Mouse (Mus musculus) small intestine, adult 2 months (tissue): Measurements from ENCODE around the gene Pfn4.

Experiments
- CTCF ChIP-seq: fragments of 200-500 bp; IDR thresholded peaks from 2 replicates; pipeline ENCODE4 v1.5.1; 2012; ENCODE audit warnings: low read depth, mild to moderate bottlenecking, control low read depth, inconsistent platforms, low read length, moderate library complexity, mixed read lengths; ENCODE audit not compliant: insufficient replicate concordance, insufficient read length; ENCODE audit errors: extremely low read depth
- POLR2A ChIP-seq: fragments of 200-500 bp; IDR thresholded peaks from 2 replicates; pipeline ENCODE4 v1.6.1; 2012; ENCODE audit warnings: low read depth, mild to moderate bottlenecking, control low read depth, inconsistent platforms, low read length, moderate library complexity

GRCm38 (mm10) chr12:4780245-4780644 is 11.4 kb downstream of the Pfn4 start:
- TF ChIP-seq CTCF (no peak), POLR2A (no peak)
